Mouse (Mus musculus) gastrocnemius, adult 2 months (tissue): ENCODE data around the gene Fancg. TPM values are rescaled to one million over a fixed set of nuclear protein-coding genes. Genes with fewer than 3 reads are reported as not detected.
A peak's percentile ranks its signal among the peaks of the same experiment; 100 is the strongest.
"Not testable (repeated sequence)": the region's sequence is repeated elsewhere in the genome, so short reads cannot be mapped to it uniquely, and the experiment has no call there.

Source experiments
- DNase-seq: peaks from one replicate; pipeline ENCODE4 v3.0.0; 2022
- H3K27ac ChIP-seq: fragments of 200-600 bp; 2 replicates; pipeline ENCODE4 v1.8.1; 2022; ENCODE audit warnings: mild to moderate bottlenecking
- H3K4me3 ChIP-seq: fragments of 200-600 bp; 2 replicates; pipeline ENCODE4 v1.8.1; 2022; ENCODE audit warnings: mild to moderate bottlenecking, moderate library complexity
- CTCF ChIP-seq: fragments of 200-600 bp; IDR thresholded peaks from 2 replicates; pipeline ENCODE4 v1.8.1; 2022; ENCODE audit warnings: antibody characterized with exemption, mild to moderate bottlenecking, moderate library complexity
- intact Hi-C: fragments of 180-260 bp; cut with DNase I; formaldehyde crosslinking; loops from one replicate; pipeline ENCODE4 v1.15.1; 2025
- total RNA-seq, 2 experiments: library from RNA; stranded (reverse); gene quantifications; 2 replicates each; pipeline ENCODE4 v1.2.3; 2021

The Fancg gene
- total RNA-seq, 2 experiments from 2014 or later = 0.84 to 1.2 TPM

DNA sequence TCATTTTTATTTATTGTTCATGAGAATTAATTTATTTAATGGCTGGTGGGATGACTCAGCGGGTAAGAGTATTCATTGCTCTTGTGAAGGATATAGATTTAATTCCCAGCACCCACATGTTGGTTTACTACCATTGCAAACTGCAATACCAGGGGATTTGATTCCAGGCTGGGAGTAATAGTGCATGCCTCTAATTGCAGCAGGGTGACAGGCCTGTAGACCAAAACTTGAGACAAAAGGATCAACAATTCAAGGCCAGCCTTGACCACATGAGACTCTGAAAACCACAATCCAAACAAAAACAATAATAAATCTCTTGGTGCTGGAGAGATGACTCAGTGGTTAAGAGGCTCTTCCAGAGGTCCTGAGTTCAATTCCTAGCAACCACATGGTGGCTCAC, 1.8 kb upstream of the Fancg start:
- H3K27ac ChIP-seq = no peak overlapping the region
- no peak for TF ChIP-seq CTCF
- H3K4me3 ChIP-seq = no peak overlapping the region
- no peak for DNase-seq
- intact Hi-C loops = no loop called here

DNA sequence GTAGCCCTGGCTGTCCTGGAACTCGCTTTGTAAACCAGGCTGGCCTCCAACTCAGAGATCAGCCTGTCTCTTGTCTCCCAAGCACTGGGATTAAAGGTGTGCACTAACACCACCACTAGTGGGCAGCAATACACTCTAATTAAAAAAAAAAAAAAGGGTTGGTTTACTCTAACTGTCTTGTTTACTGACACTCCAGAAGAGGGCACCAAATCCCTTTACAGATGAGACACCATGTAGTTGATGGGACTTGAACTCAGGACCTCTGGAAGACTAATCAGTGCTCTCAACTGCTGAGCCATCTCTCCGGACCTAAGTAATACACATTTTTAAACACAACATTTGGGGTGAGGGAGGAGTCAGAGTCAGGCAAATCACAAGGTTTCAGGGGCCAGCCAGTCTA, 4.5 kb downstream of the Fancg start:
- DNase-seq = no peak
- no peak overlapping the region for H3K4me3 ChIP-seq
- intact Hi-C loops = loop anchor here (1.0 kb wide), 1 partner anchor 20 kb away; the partner anchor contains the start of gene Pigo
- peak; percentile 70 for TF ChIP-seq CTCF
- no peak overlapping the region for H3K27ac ChIP-seq

DNA sequence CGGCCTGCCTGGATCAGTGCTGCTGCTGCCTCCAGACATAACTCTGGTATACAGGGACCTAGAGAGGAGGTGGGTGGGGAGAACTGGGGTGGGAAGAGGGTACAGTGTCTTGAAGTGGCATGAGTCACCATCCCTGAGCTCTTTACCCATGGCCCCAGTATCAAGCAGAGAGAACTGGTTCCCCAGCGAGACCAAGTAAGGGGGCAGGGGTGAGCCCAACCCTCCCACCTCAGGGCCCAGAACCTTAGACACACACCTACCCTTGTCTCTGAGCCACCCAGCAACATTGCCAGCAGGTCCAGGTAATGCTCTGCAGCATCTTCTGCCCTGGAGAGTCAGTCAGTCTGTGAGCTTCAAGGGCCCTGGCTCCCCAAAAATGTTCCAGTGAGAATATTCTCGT, 5.4 kb downstream of the Fancg start:
- no peak for TF ChIP-seq CTCF
- Histone ChIP-seq H3K27ac (no peak overlapping the region), H3K4me3 (no peak overlapping the region)
- no peak for DNase-seq
- intact Hi-C loops = loop anchor here (1.0 kb wide), 1 partner anchor 20 kb away; the partner anchor contains the start of gene Pigo

- DNase-seq = peak; percentile 76
- intact Hi-C loops = no loop called here
- TF ChIP-seq CTCF = peak; percentile 26; the same call in 1 of the 2 replicates
Measured at GRCm38 (mm10) chr4:43002756-43003439, 7.4 kb downstream of the Fancg start.

GRCm38 (mm10) chr4:43001272-43001671, 9.0 kb downstream of the Fancg start:
- Histone ChIP-seq H3K4me3 (no peak overlapping the region), H3K27ac (peak overlapping the region; percentile 86)
- intact Hi-C loops = no loop called here
- TF ChIP-seq CTCF = no peak
- no peak for DNase-seq

More at GRCm38 (mm10) chr4:43002756-43003439, 7.4 kb downstream of the Fancg start:
- H3K27ac ChIP-seq = peak overlapping the region; percentile 68
- no peak overlapping the region for H3K4me3 ChIP-seq

DNA sequence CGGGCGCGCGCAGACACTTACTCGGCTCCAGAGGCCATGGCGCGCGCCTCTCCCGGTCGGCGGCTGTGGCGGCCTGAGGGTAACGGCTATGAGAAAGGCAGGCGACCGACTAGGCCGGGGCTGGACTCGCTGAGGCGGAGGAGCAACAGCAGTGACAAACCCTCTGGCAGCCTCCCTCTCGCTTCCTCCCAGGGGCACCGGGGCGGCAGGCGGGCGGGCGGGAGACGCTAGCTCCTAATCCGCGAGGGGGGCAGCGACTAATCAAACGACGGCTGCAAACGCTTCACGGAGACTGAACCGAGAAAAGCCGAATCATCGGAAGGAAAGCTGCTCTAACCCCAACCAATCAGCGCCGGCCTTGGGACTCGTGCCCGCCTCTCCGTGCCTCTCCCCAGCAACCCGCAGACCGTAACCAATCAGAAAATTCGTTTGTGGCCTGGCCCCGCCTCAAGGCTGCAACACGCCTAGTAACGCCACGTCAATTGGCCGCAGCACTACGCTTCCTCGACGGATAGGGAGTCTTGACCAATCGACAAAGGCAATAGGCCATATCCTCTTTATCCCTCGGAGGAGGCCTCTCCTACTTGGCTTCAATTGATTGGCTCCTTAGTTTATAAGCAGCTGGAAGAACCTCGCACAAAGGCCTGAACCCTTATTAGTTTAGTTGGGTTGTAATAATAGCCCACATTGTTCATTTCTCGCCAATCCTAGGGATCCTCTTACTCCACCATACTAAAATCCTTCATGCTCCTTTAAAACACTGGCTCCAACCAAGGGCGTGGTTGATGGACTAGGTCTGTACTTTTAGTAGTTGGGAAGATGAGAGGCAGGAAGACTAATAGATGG, 9.9 kb downstream of the Fancg start, which contains the start of gene Vcp:
Vcp (minus strand) TSS at position 367 of the 846 bp plus-strand sequence.
- peak; percentile 100 for DNase-seq
- H3K27ac ChIP-seq = peak within 1 kb of the TSS; percentile 99
- H3K4me3 ChIP-seq = peak within 1 kb of the TSS; percentile 98
- intact Hi-C loops = not testable (repeated sequence)

DNA sequence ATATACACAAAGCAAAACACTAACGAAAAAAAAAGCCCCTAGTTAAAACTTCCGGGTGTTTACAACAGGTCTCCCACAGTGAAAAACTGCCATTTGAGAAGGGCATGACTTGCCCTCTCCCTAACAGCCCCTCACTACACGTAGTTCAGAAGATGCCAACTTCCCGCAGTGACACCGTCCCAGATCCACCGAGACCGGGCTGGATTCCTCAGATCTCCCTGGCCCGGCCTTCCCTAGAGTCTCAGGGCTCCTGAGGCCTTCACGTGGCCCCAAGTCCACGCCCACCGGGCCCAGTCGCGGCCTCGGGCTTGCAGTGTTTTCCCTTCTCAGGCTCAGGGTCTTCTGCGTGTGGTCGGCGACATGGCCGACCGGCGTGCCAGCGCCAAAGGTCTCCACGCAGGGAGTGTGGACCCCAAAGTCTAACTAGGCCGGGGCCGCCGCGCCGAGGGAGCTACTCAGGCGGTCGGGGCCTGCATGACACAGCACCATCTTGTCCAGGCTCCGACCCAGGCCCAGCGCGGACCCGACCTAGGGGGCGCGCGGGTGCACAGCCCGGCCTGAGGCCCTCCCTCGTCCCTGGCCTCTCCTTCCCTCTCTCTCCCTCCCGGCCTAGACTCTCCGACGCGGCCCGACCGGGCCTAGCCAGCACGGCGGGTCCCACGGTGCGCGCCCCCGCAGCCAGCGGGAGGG, 10.7 kb downstream of the Fancg start:
- intact Hi-C loops = no loop called here
- Histone ChIP-seq H3K4me3 (peak overlapping the region; percentile 98), H3K27ac (peak overlapping the region; percentile 99)
- peak; percentile 88 for DNase-seq
- peak; percentile 38 for TF ChIP-seq CTCF

DNA sequence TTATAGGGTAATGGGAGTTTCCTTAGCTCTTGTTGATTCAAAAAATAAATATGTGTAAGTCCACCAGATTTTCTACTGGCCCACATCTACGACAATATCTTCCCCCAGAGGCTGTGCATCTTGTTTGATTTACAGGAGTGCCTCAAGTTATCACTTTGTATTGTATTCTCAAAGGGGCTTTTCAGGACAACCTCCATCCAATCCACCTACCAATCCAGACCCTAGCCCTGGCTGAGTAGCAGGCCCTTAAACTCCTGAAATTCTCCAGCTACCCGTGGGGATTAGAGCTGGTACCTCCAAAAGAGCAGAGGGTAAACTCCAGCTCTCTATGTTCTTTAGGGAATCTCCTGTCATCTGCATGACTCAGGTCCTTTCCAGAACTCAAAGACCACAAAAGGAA, 12.3 kb downstream of the Fancg start:
- no peak for DNase-seq
- no peak for TF ChIP-seq CTCF
- Histone ChIP-seq H3K4me3 (peak overlapping the region; percentile 98), H3K27ac (peak overlapping the region; percentile 99)
- intact Hi-C loops = no loop called here

DNA sequence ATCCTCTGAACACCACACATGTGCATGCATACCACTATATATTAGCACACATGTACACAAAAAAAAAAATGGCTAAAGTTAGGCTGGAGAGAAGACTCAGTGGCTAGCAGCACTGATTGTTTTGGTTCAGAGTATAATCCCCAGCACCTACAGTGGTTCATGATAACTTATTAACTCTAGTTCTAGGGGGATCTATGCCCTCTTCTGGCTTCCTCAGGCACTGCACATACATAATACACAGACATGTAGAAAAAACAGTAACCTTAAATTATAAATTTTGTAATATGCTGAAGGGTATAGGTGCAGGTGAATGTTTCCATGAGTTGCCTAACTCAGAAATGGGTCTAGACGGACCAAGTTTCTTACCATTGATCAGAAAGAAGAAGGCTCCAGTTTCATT, 22.0 kb downstream of the Fancg start:
- no peak for DNase-seq
- TF ChIP-seq CTCF = peak; percentile 34
- intact Hi-C loops = no loop called here
- Histone ChIP-seq H3K4me3 (no peak overlapping the region), H3K27ac (no peak overlapping the region)

DNA sequence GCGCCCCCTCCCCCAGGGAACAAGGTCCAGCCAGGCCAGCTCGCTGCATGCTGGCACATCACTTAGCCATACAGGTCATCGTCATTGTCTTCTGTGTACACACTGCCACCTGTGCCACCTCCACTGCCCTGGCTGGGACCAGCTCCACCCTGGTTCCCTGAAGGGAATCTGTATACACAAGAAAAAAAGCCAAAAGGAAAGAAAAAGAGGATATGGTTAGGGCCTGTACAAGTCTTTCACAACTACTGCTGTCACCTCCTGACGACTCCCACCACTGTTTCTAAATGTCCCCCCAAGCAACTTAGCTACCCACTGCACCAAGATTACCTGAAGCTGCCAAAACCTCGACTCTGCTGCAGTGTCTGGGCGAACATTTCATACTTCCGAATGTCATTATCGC, 29.8 kb downstream of the Fancg start:
- H3K27ac ChIP-seq = not testable (repeated sequence)

GRCm38 (mm10) chr4:42978062-42978461, 32.2 kb downstream of the Fancg start:
- no peak for DNase-seq
- no peak overlapping the region for H3K4me3 ChIP-seq
- peak; percentile 36 for TF ChIP-seq CTCF
- H3K27ac ChIP-seq = no peak overlapping the region
- intact Hi-C loops = no loop called here

More for the DNA sequence above, 29.8 kb downstream of the Fancg start:
- H3K4me3 ChIP-seq, intact Hi-C loops, DNase-seq: not testable (repeated sequence)

DNA sequence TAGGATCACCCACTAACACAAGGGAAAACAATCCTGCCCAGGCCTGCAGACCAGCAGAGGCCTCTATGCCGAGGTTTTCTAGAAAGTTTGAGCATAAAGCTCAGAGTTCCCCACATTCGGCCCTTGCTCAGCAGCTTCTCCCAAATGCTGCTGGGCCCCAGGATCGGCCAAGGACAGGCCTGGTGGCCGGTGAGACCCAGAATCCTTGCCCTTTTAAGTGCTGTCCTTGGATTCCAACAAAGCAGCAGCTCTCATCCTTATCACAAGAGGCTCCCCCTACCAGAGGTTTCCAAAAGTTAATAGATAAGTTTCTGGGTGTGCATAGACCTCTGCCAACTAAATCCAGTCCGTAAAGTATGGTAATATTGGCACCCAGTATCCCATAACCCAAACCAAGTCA, 36.4 kb downstream of the Fancg start:
- no peak overlapping the region for H3K27ac ChIP-seq
- no peak for DNase-seq
- intact Hi-C loops = no loop called here
- no peak overlapping the region for H3K4me3 ChIP-seq
- TF ChIP-seq CTCF = no peak

- intact Hi-C loops = no loop called here
- Histone ChIP-seq H3K27ac (no peak overlapping the region), H3K4me3 (no peak overlapping the region)
- DNase-seq = peak; percentile 14
- no peak for TF ChIP-seq CTCF
Measured at GRCm38 (mm10) chr4:42972952-42973351, 37.4 kb downstream of the Fancg start.
